Mouse (Mus musculus) erythroblast, embryonic 14.5 days (primary cell): ENCODE results near the gene Galnt15.

Source experiments
- GATA1 ChIP-seq: IDR thresholded peaks from 2 replicates; pipeline ENCODE4 v1.6.1; 2012; ENCODE audit warnings: low read length, inconsistent platforms, mixed read lengths
- TAL1 ChIP-seq: IDR thresholded peaks from 3 replicates; pipeline ENCODE4 v1.6.1; 2012; ENCODE audit warnings: low read length, inconsistent platforms, mixed read lengths

DNA sequence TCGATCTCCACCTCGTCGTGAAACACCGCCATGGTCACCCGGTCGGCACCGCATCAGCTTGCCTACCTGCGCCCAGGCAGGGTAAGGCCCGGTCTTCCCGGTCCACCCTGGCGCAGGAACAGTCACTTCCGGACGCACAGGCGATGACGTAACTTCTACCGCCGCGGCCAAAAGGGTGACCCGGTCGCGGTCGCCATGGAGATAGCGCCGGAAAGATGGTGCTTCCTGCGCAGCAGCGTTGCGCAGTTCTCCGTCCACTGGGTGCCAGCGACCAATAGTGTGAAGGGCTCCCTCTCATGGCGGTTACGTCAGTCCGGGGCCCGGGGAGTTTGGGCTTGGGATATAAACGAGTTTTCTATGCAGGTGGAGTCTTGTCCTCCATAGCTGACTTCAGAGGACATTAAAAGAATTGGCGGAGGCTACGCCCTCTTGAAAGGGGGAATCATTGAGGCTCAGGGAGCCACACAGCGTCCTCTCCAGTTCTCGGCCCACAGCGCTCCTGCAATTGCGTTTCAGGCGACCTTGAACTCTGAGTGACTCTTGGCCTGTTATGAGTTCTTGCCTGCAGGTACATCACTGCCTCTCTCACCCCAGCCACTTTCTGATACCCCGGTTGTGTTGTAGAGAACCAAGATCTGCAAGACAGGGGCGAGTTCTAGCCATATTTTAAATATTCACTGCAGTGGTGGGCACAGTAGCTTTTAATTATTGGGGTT, 56.9 kb downstream of the Galnt15 start, which contains the start of gene Dph3:
- TF ChIP-seq TAL1 (no peak), GATA1 (no peak)
